Mouse (Mus musculus) liver, embryonic 14.5 days (tissue): ENCODE measurements at regions not wholly inside any gene's neighbourhood (a gene's known extent, or its start where the extent isn't known, plus 50 kb on each side); places are given as distances from the start of the nearest gene placed in this dataset.

Experiments
- ATAC-seq: fragments of 200-750 bp; cut with Nextera tagmentation; 2 replicates; pipeline ENCODE4 v1.8.0; 2017; ENCODE audit warnings: moderate number of reproducible peaks, mild to moderate bottlenecking, moderate library complexity; ENCODE audit not compliant: insufficient read depth
- DNase-seq, 3 experiments: peaks; one replicate each; pipeline ENCODE4 v3.0.0-alpha.2; 2012 to 2013; ENCODE audit warnings: low read depth in 3 of 3, low spot score in 3 of 3
- H3K27ac ChIP-seq: fragments of 300-500 bp; sonication (generic); 2 replicates; pipeline ENCODE4 v1.5.1; 2014; ENCODE audit warnings: moderate library complexity, mild to moderate bottlenecking, control low read depth, inconsistent platforms
- H3K27me3 ChIP-seq: fragments of 300-500 bp; sonication (generic); 2 replicates; pipeline ENCODE4 v1.6.1; 2014; ENCODE audit warnings: mild to moderate bottlenecking, low read length, moderate library complexity; ENCODE audit not compliant: control insufficient read depth, insufficient read depth
- H3K36me3 ChIP-seq: fragments of 300-500 bp; sonication (generic); replicated peaks from 2 replicates; pipeline ENCODE4 v1.6.1; 2014; ENCODE audit warnings: low read depth; ENCODE audit not compliant: control insufficient read depth, insufficient read depth
- H3K4me1 ChIP-seq, 2 experiments: fragments of 200-500 bp in 1 of 2; fragments of 300-500 bp in 1 of 2; sonication (generic) in 1 of 2; replicated peaks; 2 replicates each; pipeline ENCODE4 v1.6.1; 2012 to 2014; ENCODE audit warnings: antibody characterized with exemption in 1 of 2, inconsistent platforms in 1 of 2, low read length in 1 of 2; ENCODE audit not compliant: control insufficient read depth in 2 of 2, insufficient read depth in 2 of 2
- H3K4me2 ChIP-seq: fragments of 300-500 bp; sonication (generic); 2 replicates; pipeline ENCODE4 v1.6.1; 2014; ENCODE audit warnings: low read depth, mild to moderate bottlenecking, control low read depth, moderate library complexity
- H3K4me3 ChIP-seq, 2 experiments: fragments of 200-500 bp in 1 of 2; fragments of 300-500 bp in 1 of 2; sonication (generic) in 1 of 2; 2 replicates each; pipeline ENCODE4 v1.5.1; 2012 to 2014; ENCODE audit warnings: low read depth in 2 of 2, low read length in 2 of 2, mild to moderate bottlenecking in 2 of 2, control low read depth in 1 of 2, inconsistent platforms in 1 of 2, moderate library complexity in 1 of 2; ENCODE audit not compliant: insufficient read depth in 1 of 2
- H3K9ac ChIP-seq: fragments of 300-500 bp; sonication (generic); replicated peaks from 2 replicates; pipeline ENCODE4 v1.6.1; 2014; ENCODE audit warnings: mild to moderate bottlenecking, control low read depth, moderate library complexity
- H3K9me3 ChIP-seq: fragments of 300-500 bp; sonication (generic); 2 replicates; pipeline ENCODE4 v1.6.1; 2016; ENCODE audit warnings: low read length, mixed read lengths; ENCODE audit not compliant: control insufficient read depth
- CTCF ChIP-seq: IDR thresholded peaks from 2 replicates; pipeline ENCODE4 v1.5.1; 2016; ENCODE audit warnings: antibody characterized with exemption, low read depth, control low read depth
- EP300 ChIP-seq: IDR thresholded peaks from 2 replicates; pipeline ENCODE4 v1.6.1; 2016; ENCODE audit warnings: antibody characterized with exemption, low read depth
- WGBS: fragments of 180-500 bp; shearing (Covaris S2); extraction: QIAGEN DNeasy Blood & Tissue Kit; methylation state at CpG from one replicate; pipeline ENCODE4 v1.1.7; 2014; ENCODE audit not compliant: insufficient replicate concordance; 5-methylcytosine and 5-hydroxymethylcytosine counted together

- H3K4me2 ChIP-seq, result no peak overlapping the region
- DNase-seq (no peak), ATAC-seq (no peak)
- H3K9me3 ChIP-seq, result no peaks in the 10 kb centered on the region
- no peak overlapping the region for H3K4me3 ChIP-seq
- H3K36me3 ChIP-seq, result no peaks in the 10 kb centered on the region
- no peaks in the 10 kb centered on the region for H3K27me3 ChIP-seq
- no peak overlapping the region for H3K9ac ChIP-seq
- no peak for TF ChIP-seq EP300
- TF ChIP-seq CTCF, result no peak
- no peaks in the 10 kb centered on the region for H3K4me1 ChIP-seq
- no peak overlapping the region for H3K27ac ChIP-seq
Observed at GRCm38 (mm10) chr2:63706643-63707042, 391.2 kb downstream of the Fign start.

GRCm38 (mm10) chr2:63706183-63706582, 391.7 kb downstream of the Fign start:
- Histone ChIP-seq H3K4me1 (no peaks in the 10 kb centered on the region), H3K4me3 (no peak overlapping the region), H3K9ac (no peak overlapping the region), H3K4me2 (no peak overlapping the region), H3K27ac (no peak overlapping the region), H3K36me3 (no peaks in the 10 kb centered on the region), H3K27me3 (no peaks in the 10 kb centered on the region), H3K9me3 (no peaks in the 10 kb centered on the region)
- TF ChIP-seq EP300 (no peak), CTCF (no peak)
- no peak for ATAC-seq
- 64% methylated on average over 3 of the region's 3 CpGs for WGBS
- DNase-seq, result no peak

- Histone ChIP-seq H3K27me3 (no peaks in the 10 kb centered on the region), H3K4me3 (peak overlapping the region in 1 of 2 experiments; percentile 24; a peak in 1 of 4 replicates), H3K27ac (no peak overlapping the region), H3K9ac (no peak overlapping the region), H3K36me3 (no peaks in the 10 kb centered on the region), H3K9me3 (no peaks in the 10 kb centered on the region), H3K4me1 (no peaks in the 10 kb centered on the region), H3K4me2 (peak overlapping the region; percentile 39)
- no peak for DNase-seq
- ATAC-seq, result 0 out of 2 replicates have a peak, but pooled peaks have one; percentile 31
- 2% methylated on average over 22 of the region's 22 CpGs for WGBS
- TF ChIP-seq EP300, result no peak
- no peak for TF ChIP-seq CTCF
Observed at GRCm38 (mm10) chr2:63702333-63703096, 395.3 kb downstream of the Fign start.

GRCm38 (mm10) chr2:63701861-63702260, 396.0 kb downstream of the Fign start:
- H3K27ac ChIP-seq, result no peak overlapping the region
- H3K4me1 ChIP-seq, result no peaks in the 10 kb centered on the region
- TF ChIP-seq CTCF (no peak), EP300 (no peak)
- no peaks in the 10 kb centered on the region for H3K36me3 ChIP-seq
- DNase-seq, result no peak
- no peak overlapping the region for H3K9ac ChIP-seq
- H3K4me2 ChIP-seq, result peak overlapping the region; percentile 39
- no peak overlapping the region; a peak in 1 of 4 replicates for H3K4me3 ChIP-seq
- WGBS, result 22% methylated on average over 13 of the region's 13 CpGs
- H3K9me3 ChIP-seq, result no peaks in the 10 kb centered on the region
- ATAC-seq, result no peak
- H3K27me3 ChIP-seq, result no peaks in the 10 kb centered on the region

- no peak for ATAC-seq
- no peaks in the 10 kb centered on the region for H3K9me3 ChIP-seq
- TF ChIP-seq EP300 (no peak), CTCF (no peak)
- no peak overlapping the region for H3K4me3 ChIP-seq
- H3K36me3 ChIP-seq, result no peaks in the 10 kb centered on the region
- peak in 1 of 3 experiments; percentile 2 for DNase-seq
- no peak overlapping the region for H3K27ac ChIP-seq
- no peak overlapping the region for H3K9ac ChIP-seq
- H3K4me2 ChIP-seq, result no peak overlapping the region
- no peaks in the 10 kb centered on the region for H3K27me3 ChIP-seq
- WGBS, result 18% methylated on average over 3 of the region's 3 CpGs
- H3K4me1 ChIP-seq, result no peaks in the 10 kb centered on the region
Observed at GRCm38 (mm10) chr2:63700255-63700654, 397.6 kb downstream of the Fign start.
